Mouse (Mus musculus): ENCODE results near the gene Mfsd11.

- no peak for TF ChIP-seq CTCF (IDR thresholded peaks at IDR 0.05; ENCODE audit: borderline replicate concordance, insufficient read depth, low read length)
- no peak for TF ChIP-seq POLR2A (IDR thresholded peaks at IDR 0.05; ENCODE audit: low read depth, low read length)
Measured at GRCm38 (mm10) chr11:116887136-116887535, 34.9 kb downstream of the Mfsd11 start.

Measured in embryonic fibroblast, embryonic 13.5 days (primary cell).